Mouse (Mus musculus) kidney, embryonic 16.5 days (tissue): ENCODE measurements around the gene Olfr750. TPM values are rescaled to one million over a fixed set of nuclear protein-coding genes. Genes with fewer than 3 reads are reported as not detected.

Source experiments
- ATAC-seq: fragments of 200-750 bp; cut with Nextera tagmentation; 2 replicates; pipeline ENCODE4 v1.8.0; 2017; ENCODE audit warnings: moderate TSS enrichment; ENCODE audit not compliant: low FRiP score, low TSS enrichment
- H3K27ac ChIP-seq: fragments of 300-500 bp; sonication (generic); 2 replicates; pipeline ENCODE4 v1.5.1; 2014; ENCODE audit warnings: low read length
- H3K27me3 ChIP-seq: fragments of 300-500 bp; sonication (generic); 2 replicates; pipeline ENCODE4 v1.6.1; 2014; ENCODE audit warnings: low read length, control low read depth, mixed read lengths; ENCODE audit not compliant: insufficient read depth
- H3K36me3 ChIP-seq: fragments of 300-500 bp; sonication (generic); 2 replicates; pipeline ENCODE4 v1.6.1; 2014; ENCODE audit warnings: low read length, control low read depth, mixed read lengths; ENCODE audit not compliant: insufficient read depth
- H3K4me1 ChIP-seq: fragments of 300-500 bp; sonication (generic); 2 replicates; pipeline ENCODE4 v1.6.1; 2014; ENCODE audit warnings: low read length, control low read depth, mixed read lengths; ENCODE audit not compliant: insufficient read depth
- H3K4me2 ChIP-seq: fragments of 300-500 bp; sonication (generic); replicated peaks from 2 replicates; pipeline ENCODE4 v1.6.1; 2014; ENCODE audit warnings: low read depth, low read length
- H3K4me3 ChIP-seq: fragments of 300-500 bp; sonication (generic); 2 replicates; pipeline ENCODE4 v1.5.1; 2014; ENCODE audit warnings: mild to moderate bottlenecking, low read length
- H3K9ac ChIP-seq: fragments of 300-500 bp; sonication (generic); replicated peaks from 2 replicates; pipeline ENCODE4 v1.6.1; 2014; ENCODE audit warnings: low read length
- H3K9me3 ChIP-seq: fragments of 300-500 bp; sonication (generic); 2 replicates; pipeline ENCODE4 v1.6.1; 2016; ENCODE audit warnings: low read length, control low read depth
- WGBS: fragments of 180-500 bp; shearing (Covaris S2); extraction: QIAGEN DNeasy Blood & Tissue Kit; methylation state at CpG from one replicate; pipeline ENCODE4 v1.1.7; 2014; 5-methylcytosine and 5-hydroxymethylcytosine counted together
- polyA plus RNA-seq: library from polyadenylated mRNA; unstranded; fragments of >200 nt; fragmentation: Nextera tagmentation; extraction: Ambion mirVana; gene quantifications from 2 replicates; pipeline ENCODE4 v1.2.1, GENCODE M21; 2015

Gene Olfr750
- polyA plus RNA-seq, 1 experiment from 2014 or later: not detected

DNA sequence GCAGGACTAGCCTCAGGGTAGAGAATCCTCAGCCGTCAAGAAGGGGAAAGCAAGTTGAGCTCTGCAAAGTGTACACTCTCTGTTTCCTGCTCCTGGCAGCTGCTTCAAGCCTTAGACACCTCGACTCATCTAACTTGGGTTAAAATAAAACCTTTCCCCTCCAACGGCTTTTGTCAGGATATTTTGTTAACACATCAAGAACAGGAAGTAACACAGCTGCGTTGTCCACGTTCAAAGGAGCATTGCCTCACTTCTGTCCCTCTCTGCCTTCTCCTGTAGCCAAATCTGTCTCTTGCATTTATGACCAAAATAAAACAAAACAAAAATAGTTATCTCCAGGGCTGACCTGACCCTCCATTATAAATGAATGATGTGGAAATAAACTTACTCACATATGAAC, 26.4 kb downstream of the Olfr750 start:
- Histone ChIP-seq H3K4me1 (no peaks in the 10 kb centered on the region), H3K27me3 (no peaks in the 10 kb centered on the region), H3K9me3 (no peaks in the 10 kb centered on the region), H3K4me3 (no peak overlapping the region), H3K9ac (no peak overlapping the region), H3K4me2 (no peak overlapping the region), H3K27ac (no peak overlapping the region), H3K36me3 (no peaks in the 10 kb centered on the region)
- no peak for ATAC-seq
- WGBS: 18% methylated on average over 5 of the region's 5 CpGs

GRCm38 (mm10) chr14:51041769-51042168, 32.5 kb downstream of the Olfr750 start, which contains the start of gene Rnase9:
Gene Rnase9, minus strand, starts transcription at chr14:51041869.
- no peaks in the 10 kb centered on the region for H3K27me3 ChIP-seq
- no peak within 1 kb of the TSS for H3K9ac ChIP-seq
- no peak within 1 kb of the TSS for H3K4me3 ChIP-seq
- WGBS: 74% methylated on average over 6 of the region's 6 CpGs
- no peak for ATAC-seq
- no peaks in the 10 kb centered on the region for H3K9me3 ChIP-seq
- H3K4me1 ChIP-seq: no peaks in the 10 kb centered on the region
- no peaks in the 10 kb centered on the region for H3K36me3 ChIP-seq
- H3K4me2 ChIP-seq: no peak within 1 kb of the TSS
- H3K27ac ChIP-seq: no peak within 1 kb of the TSS

DNA sequence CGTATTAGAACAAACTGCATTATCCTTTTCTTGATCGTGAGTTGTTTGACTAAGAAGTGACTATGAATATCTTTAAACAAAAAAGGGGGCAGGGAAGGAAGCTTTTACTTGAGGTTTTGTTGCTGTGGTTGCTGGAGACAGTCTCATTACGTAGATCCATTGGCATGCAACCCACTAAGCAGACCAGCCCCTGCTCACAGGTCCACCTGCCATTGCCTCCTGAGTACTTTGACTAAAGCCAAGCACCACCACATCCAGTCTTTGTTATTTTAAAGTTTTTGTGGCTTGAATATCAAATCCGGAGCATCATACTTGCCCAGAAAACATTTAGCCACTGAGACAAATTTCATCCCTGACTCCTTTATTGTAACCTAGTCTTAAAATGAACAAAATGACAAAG, 38.0 kb downstream of the Olfr750 start:
- no peaks in the 10 kb centered on the region for H3K9me3 ChIP-seq
- H3K4me3 ChIP-seq: no peak overlapping the region
- no peak overlapping the region for H3K27ac ChIP-seq
- H3K4me2 ChIP-seq: no peak overlapping the region
- no peak for ATAC-seq
- H3K27me3 ChIP-seq: no peaks in the 10 kb centered on the region
- H3K9ac ChIP-seq: no peak overlapping the region
- H3K36me3 ChIP-seq: no peaks in the 10 kb centered on the region
- H3K4me1 ChIP-seq: no peaks in the 10 kb centered on the region
- 84% methylated on average over 4 of the region's 4 CpGs for WGBS

GRCm38 (mm10) chr14:51035206-51035605, 39.0 kb downstream of the Olfr750 start:
- ATAC-seq: no peak
- WGBS: 22% methylated on average over 1 of the region's 1 CpGs
- no peak overlapping the region for H3K4me3 ChIP-seq
- no peaks in the 10 kb centered on the region for H3K9me3 ChIP-seq
- no peak overlapping the region for H3K27ac ChIP-seq
- H3K4me1 ChIP-seq: no peaks in the 10 kb centered on the region
- no peak overlapping the region for H3K4me2 ChIP-seq
- H3K36me3 ChIP-seq: no peaks in the 10 kb centered on the region
- no peak overlapping the region for H3K9ac ChIP-seq
- H3K27me3 ChIP-seq: no peaks in the 10 kb centered on the region

DNA sequence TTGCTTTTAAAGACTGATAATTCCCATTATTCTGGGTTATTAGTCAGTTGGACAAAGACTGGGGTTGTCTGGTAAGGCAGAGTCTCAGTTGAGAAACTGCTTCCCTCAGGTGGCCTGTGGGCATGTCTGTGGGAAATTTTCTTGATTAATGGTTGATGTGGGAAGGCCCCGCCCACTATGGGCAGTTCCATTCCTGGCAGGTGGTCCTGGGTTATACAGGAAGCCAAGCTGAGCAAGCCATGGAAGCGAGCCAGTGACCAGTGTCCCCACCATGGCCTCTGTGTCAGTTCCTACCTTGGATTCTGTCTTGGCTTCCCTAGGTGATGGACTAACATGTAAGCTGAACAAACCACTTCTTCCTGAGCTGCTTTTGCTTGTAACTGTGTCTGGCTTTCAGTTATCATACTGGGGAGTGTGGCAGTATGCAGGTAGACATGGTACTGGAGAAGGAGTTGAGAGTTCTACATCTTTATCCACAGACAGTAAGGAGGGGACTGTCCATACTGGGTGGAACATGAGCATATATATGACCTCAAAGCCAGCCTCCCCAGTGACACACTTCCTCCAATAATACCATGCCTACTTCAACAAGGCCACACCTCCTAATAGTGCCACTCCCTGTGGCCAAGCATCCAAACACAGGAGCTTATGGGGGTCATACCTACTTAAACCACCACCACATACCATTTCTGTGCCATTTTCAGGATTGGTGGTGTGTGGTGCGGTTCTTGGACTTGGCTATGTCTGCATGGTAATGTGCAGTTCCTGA, 46.7 kb downstream of the Olfr750 start:
- Histone ChIP-seq H3K9ac (no peak overlapping the region), H3K4me3 (no peak overlapping the region), H3K27me3 (no peaks in the 10 kb centered on the region), H3K36me3 (no peaks in the 10 kb centered on the region), H3K9me3 (no peaks in the 10 kb centered on the region), H3K27ac (no peak overlapping the region), H3K4me1 (no peaks in the 10 kb centered on the region), H3K4me2 (no peak overlapping the region)
- peak; percentile 56; the same call in 1 of the 2 replicates for ATAC-seq
- 63% methylated on average over 3 of the region's 3 CpGs for WGBS

DNA sequence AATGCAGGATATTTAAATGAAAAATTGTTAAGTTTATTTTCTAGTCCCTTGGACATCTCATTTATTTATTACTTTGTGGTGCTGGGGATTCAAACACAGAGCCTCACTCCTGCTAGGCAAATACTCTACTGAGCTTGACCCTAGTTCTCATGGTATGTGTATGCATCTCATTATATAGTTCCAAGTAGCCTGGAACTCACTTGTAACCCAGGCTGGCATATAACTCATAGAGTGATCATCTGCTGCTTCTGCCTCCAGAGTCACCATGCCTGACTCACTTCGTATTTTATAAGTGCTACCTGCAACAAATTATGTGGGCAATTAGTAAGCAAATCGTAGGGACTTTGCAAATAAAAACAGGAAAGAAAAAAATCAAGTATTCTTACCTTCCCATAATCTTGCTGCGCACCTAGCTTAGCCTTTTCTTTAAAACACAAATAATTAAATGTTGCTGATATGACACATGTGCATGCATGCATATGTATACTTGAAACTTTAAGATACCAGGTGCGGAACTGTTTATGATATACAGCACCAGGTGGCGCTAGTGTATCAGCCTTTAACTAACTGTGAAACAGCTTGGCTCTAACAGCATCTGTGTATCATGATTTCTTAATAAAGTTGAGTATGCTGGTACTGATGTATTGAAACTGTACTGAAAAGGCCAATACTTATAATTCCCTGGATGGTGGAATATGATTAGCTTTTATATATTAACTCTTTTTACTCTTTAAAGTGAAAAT, 47.7 kb downstream of the Olfr750 start:
- no peaks in the 10 kb centered on the region for H3K27me3 ChIP-seq
- no peak overlapping the region for H3K4me3 ChIP-seq
- H3K27ac ChIP-seq: no peak overlapping the region
- no peaks in the 10 kb centered on the region for H3K4me1 ChIP-seq
- no peaks in the 10 kb centered on the region for H3K9me3 ChIP-seq
- no peaks in the 10 kb centered on the region for H3K36me3 ChIP-seq
- ATAC-seq: peak; percentile 60; the same call in 1 of the 2 replicates
- 37% methylated on average over 5 of the region's 5 CpGs for WGBS
- H3K4me2 ChIP-seq: no peak overlapping the region
- no peak overlapping the region for H3K9ac ChIP-seq

DNA sequence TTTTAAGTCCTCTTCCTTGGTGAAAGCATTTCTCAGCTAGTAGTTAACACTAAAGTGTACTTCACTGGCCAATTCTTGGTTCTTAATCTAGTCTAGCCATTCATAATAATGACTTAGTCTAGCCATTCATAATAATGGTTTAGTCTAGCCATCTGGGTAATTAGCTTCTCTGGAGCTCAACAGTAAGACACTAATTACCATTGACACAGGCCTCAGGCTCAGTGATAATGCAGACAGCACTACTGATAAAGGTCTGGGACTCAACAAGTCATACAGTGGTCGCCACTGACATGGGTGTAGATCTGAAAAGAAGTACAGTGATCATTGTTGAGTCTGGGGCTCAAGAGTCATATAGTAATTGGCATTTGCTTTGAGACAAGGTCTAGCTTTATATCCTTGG, 49.4 kb downstream of the Olfr750 start:
- Histone ChIP-seq H3K4me2 (no peak overlapping the region), H3K4me3 (no peak overlapping the region), H3K36me3 (no peaks in the 10 kb centered on the region), H3K9me3 (peaks cover 2% of the 10 kb centered on the region; the same call in 1 of the 2 replicates), H3K27ac (no peak overlapping the region), H3K9ac (no peak overlapping the region), H3K27me3 (no peaks in the 10 kb centered on the region), H3K4me1 (no peaks in the 10 kb centered on the region)
- ATAC-seq: no peak
- 97% methylated on average over 1 of the region's 1 CpGs for WGBS

DNA sequence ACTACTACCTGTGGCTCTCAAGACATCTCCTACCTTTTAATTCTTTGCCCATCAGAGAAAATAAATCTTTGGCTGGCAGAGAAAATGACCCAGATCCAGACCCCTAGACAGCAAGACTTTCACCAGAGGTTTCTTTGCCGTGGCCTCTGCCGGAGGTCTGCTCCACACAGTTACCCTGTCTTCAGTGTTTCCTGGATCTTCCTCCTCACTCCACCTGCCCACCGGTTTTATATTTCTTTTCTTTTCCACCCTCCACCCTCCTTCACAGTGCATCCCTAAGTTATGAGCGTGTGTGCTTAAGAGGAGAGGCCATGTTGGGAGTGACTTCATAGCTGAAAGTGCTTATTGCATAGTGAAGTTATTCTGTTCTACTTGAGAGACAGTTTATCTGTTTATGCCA, 50.8 kb downstream of the Olfr750 start:
- H3K4me2 ChIP-seq: no peak overlapping the region
- no peak overlapping the region for H3K4me3 ChIP-seq
- H3K4me1 ChIP-seq: no peaks in the 10 kb centered on the region
- H3K9ac ChIP-seq: no peak overlapping the region
- no peaks in the 10 kb centered on the region for H3K27me3 ChIP-seq
- H3K27ac ChIP-seq: no peak overlapping the region
- peaks cover 2% of the 10 kb centered on the region; the same call in 1 of the 2 replicates for H3K9me3 ChIP-seq
- ATAC-seq: 0 out of 2 replicates have a peak, but pooled peaks have one; percentile 59
- WGBS: 47% methylated on average over 4 of the region's 4 CpGs
- no peaks in the 10 kb centered on the region for H3K36me3 ChIP-seq

- 74% methylated on average over 3 of the region's 3 CpGs for WGBS
- Histone ChIP-seq H3K27me3 (no peaks in the 10 kb centered on the region), H3K4me2 (no peak overlapping the region), H3K9me3 (peaks cover 2% of the 10 kb centered on the region; the same call in 1 of the 2 replicates), H3K9ac (no peak overlapping the region), H3K36me3 (no peaks in the 10 kb centered on the region), H3K27ac (no peak overlapping the region), H3K4me1 (no peaks in the 10 kb centered on the region), H3K4me3 (no peak overlapping the region)
- no peak for ATAC-seq
These were observed 57.0 kb downstream of the Olfr750 start for GRCm38 (mm10) chr14:51017256-51017655.
